Mouse (Mus musculus) spleen, adult 12 weeks (tissue): ENCODE results near the gene Mfsd4a.

Source experiments
- DNase-seq: peaks from one replicate; pipeline ENCODE4 v3.0.0; 2022; ENCODE audit warnings: low spot score

The Mfsd4a gene

DNA sequence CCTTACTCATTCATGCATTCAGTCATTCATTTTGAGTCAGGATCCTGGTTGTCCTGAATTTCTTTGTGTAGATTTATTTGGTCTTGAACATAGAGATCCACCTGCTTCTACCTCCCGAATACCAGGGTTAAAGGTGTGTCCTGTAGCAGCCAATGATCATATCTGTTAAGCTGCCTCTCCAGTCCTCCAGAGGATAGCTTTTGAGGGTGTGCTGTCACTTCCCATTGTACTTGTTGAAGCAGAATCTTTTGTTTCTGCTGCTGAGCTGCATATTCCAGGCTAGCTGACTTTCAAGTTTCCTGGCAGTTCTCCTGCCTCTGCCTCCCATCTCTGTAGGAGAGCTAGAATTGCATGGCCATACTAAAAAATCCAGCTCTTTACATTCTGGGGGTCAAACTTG, 51.2 kb downstream of the Mfsd4a start:
- no peak for DNase-seq

DNA sequence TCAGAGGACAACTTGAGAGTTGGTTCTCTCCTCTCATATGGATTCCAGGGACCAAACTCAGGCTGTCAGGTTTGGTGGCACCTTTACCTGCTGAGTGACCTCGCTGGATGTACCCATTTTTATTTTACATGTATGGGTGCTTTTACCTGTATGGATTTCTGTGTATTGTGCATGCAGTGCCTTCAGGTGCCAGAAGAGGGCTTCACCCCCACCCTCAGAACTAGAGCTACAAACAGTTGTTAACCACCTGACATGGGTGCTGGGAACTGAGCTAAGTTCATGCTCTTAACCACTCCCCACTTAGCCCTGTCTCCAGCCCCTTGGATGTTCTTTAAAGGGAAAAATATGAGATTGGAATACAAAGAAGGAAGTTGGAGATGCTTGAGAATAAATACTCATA, 53.1 kb downstream of the Mfsd4a start:
- DNase-seq: no peak

DNA sequence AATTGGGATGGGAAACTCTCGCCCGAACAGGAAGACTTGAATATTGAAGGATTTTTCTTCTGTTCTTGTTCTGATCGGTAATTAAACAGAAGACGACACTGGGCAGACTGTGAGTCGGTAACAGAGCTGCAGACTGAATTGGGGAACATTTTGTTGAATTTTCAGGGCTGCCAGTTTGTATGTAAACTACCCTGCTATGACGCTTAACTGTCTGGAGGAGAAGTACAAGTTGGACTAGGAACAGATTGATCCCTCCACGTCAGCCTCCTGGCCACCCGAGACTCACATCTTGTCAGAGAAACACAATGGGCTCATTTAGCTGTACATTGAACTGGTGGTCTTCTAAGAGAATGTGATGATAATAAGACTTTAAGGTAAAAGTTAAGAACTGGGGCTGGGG, 55.0 kb downstream of the Mfsd4a start:
- no peak for DNase-seq

DNA sequence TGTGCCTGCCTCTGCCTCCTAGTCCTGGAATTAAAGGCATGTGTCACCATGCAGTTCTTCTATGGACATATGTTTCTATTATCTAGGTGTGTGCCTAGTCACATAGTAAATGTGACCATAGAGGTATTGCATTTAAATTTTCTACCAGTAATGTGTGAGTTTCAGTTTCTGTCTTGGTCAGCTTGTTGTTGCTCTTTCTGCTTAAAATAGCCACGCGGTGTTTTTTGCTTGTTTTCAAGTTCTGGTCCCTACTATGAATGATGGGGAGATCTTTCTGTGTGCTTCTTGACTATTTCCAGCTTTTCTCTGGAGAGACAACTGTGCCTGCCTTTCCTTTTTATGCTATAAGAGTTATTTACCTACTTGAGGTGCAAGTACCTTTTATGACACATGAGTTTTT, 56.1 kb downstream of the Mfsd4a start:
- DNase-seq: no peak

DNA sequence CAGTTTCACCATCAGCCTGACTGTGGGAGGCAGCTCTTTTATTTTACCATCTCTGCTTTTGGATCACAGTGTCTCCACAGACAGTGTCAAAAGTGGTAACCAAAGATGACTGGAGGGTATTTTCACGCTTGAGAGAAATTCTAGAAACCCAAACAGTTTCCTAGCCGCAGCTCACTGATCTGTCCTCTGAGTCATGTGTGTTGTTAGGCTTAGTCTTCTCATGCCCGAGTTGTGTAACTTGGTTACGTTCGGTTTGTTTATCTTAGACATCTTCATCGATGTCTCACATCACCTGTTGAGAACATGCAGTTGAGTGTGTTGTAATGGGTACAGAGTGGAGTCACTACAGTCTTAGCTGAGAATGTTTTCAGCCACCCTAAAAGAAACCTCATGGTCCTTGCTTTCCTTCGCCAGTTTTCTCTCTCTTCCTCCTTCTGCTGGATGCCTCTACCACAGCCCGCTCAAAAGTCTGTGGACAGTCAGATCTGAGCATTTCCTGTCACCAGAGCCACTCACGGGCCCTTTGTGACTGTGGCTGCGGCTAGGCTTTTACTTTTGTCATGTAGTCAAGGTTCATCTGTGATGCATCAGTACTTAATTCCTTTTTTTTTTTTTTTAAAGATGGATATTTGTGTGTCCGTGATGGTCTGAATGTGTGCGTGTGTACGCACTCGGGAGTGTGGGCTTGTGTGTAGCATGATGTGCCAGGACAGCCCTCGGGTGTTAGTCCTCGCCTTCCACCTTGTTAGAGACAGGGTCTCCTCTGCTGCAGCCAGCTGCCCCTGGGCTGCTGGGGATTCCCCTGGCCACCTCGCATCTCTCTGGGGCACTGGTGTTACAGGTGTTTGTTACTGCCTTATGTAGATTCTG, 57.0 kb downstream of the Mfsd4a start:
- peak; percentile 34 for DNase-seq

DNA sequence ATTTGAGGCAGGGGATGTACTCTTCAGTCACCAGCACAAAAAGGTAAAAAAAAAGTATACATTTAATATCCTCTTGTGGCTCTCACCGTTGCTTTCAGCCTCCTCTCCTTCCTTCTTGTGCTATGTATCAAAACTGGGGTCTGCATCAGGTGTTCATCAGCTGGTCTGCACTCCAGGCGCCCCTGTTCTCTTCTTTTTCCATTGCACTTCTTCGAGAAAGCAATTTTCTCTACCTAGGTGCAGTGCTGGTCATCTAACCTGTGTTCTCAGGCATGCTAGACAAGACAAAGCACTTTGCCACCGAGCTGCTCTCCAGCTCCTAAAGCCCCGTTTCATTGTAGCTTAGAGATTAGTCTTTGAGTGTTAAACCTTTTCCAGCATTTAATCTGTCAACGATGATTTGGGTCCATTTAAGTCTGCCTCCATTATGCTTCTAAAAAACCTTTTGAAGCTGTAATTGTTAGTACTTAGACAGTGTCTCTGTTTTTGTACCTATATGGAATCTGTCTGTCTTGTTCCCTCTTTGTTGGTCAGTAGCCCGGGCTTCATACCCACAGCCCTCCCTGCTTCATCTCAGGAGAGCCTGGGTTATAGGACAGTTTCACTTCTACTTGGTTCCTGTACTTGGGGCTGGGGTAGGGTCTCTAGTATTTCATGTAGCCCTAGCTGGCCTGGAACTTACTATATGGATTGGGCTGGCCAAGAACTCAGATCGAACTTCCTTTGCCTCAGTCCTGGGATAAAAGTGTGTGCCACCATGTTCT, 58.8 kb downstream of the Mfsd4a start:
- DNase-seq: no peak

DNA sequence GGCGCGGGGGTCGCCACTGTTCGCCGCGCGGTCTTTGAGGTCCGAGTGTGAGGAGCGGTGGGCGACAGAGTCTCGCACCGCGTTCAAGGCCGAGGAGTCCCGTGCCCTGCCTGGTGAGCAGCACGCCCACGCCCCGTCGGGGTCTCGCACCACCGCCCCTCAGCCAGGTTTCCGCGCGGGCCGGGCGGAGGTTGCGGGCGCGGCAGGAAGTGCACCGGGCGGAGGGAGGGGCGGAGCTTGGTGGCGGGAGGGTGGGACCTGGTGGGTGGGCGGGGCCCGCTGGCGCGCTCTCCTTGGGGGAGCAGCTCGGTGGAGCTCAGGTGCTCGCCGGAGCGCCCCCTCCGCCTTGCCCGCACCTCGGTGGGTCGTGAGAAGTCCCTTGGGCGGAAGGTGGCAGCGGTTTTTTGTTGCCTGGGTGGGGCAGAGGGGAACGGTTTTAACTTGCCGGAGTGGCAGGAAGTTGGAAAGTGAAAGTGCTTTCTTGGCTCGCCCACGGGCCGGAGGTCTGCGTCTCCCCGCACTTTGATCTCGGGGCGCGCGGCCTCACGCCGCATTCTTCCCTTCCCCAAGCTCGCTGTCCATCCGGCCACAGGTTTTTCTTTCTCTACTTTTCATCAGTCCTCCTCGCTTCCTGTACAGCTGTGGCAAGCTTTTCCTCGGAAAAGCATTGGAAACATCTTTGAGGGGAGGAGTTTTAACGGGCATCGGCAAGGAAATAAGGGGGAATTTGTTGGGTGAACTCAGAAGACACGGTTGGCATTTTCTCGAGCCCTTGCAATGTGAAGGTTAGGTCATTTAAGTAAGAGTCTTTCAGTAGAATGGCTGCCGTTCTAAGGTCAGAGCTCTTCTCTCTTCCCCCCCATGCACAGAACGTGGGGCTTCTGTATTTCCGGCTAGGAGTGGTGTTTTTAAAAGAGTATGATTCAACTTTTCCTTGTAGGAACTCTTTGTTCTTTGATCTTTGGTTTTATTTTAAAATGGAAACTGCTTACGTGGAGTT, 59.7 kb downstream of the Mfsd4a start:
- peak; percentile 83 for DNase-seq

DNA sequence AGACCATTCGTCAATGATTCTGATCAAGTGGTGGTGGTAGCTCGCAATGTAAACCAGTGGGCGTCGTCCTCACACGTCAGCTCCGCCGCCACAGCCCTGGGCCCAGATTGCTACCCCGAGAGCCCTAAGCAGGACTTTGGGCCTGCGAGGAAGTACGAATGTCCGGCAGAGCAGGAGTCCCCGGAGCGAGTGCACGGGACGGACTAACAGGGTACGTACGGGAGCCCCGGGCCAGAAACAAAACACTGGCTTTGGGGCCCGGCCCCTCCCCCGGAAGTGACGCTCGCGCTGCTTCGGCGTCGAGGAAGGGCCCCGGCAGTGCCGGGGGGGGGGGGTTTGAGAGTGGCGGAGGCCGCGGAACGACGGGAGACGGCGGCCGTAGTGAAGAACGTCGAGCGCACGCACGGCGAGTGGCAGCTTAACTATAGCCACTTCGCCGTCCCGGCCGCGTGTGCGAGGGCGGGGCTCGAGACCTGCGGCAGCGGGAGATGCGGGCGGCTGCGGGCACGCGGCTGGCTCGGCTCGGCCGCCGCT, 60.5 kb downstream of the Mfsd4a start, which contains the start of gene Elk4:
Gene Elk4 (plus strand): TSS at position 326 of the 534 bp plus-strand sequence.
- peak; percentile 81 for DNase-seq

DNA sequence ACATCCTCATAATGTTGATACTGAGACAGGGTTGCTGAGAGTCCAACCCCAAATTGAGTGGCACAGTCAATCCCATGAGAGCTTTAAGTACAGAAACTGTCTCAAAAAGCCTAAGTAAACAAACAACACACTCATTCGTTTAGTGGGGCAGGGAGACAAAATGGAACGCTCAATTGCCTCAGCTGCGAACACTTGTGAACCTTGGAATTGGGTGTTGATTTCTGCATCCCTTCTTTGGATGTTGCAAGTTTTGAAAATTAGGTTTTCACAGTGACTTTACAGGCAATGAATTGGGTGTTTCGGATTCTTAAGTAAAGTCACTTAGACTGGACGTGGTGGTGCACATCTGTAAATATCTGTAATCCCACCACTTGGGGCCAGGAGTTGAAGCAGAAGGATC, 61.1 kb downstream of the Mfsd4a start:
- DNase-seq: no peak

DNA sequence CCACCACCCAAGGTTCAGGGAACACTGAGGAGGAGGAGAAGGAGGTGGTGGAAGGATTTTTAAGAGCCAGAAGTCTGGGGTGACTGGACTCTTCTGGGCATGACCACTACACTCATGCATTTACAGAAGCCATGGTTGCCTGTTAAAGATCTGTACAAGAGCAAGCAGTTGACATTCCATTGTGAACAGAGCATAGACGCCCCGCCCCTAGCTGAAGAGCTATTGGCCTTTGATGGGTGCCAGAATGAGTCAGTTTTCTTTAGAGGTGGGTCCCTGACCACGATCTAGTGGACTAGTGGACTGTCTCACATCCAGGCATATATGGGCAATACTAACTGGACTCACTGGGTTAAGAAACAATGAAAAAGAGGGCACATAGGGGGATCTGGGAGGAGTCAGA, 61.8 kb downstream of the Mfsd4a start:
- DNase-seq: no peak

DNA sequence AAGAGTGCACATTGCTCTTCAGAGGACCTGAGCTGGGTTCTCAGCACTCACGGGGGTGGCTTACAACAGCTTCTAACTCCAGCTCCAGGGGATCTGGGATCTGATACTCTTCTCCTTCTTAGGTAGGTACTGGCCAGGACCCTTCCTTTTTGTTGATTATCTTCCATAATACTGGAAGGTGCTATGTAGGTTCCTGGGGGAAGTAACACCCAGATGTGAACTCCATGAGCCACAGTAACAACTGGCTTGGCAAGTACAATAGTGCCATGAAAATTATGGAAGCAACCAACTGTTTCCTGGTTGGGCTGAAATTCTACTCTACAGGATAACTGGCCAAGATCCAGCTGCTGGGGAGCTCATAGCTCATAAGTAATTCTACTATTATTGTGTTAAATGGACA, 62.4 kb downstream of the Mfsd4a start:
- no peak for DNase-seq

DNA sequence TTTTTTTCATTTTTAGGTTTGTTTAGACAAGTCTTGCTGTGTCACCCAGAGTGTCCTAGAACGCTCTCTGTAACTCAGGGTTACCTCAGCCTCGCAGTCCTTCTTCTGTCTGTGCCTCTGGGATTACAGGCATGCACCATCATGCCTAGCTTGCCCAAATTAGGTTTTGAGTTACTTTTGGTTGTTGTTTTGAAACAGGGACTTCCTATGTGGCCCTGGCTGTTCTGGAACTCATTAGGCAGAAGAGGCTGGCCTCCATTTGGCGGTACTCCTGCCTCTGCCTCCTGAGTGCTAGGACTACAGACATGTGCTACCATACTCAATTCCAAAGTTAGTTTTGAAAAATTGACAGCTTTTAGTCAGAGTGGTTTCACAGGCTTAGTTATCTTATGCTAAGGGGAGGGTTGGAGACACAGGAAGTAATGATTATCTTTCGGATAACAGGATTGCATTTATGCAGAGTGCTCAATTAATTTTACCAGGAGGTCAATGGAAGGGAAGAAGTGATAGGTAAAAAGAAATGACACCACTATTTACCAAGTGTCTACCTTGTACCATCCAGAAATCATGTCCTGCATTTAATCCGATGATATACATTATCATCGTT, 63.2 kb downstream of the Mfsd4a start:
- no peak for DNase-seq

DNA sequence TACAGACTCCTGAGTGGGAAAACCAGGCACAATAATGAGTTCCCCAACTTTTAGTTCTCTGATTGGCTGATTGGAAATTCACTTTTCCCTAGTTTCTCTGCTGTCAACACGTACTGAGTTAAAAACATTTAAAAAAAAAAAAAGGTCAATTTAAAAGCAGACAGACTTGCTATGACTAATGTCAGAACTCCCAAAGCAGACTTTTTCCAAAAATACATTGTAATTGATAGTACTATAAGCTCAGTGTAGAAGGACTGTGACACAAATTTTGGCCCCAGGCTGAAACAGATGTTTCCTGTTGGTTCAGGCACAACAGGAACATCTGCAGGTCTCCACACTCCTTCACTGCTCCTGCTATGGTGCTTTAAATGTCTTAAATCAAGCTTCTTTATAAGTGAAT, 64.0 kb downstream of the Mfsd4a start:
- no peak for DNase-seq

DNA sequence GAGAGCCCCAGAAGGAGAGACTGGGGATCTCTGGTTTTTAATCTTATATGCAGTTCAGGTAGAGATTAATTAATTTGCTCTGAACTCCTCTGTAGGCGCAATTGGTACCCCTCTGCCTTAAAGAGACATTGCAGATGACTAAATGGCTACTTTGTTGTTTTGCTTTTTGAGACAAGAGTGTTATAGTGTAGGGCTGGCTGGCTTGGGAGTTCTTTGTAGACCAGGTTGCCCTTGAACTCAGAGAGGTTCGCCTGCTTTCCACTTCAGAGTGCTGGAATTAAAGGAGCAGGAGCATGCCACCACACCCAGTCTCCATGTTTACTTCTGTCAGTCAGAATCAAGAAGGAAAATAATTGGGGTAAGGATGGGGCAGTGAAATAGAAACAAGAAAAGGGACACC, 64.8 kb downstream of the Mfsd4a start:
- DNase-seq: no peak

DNA sequence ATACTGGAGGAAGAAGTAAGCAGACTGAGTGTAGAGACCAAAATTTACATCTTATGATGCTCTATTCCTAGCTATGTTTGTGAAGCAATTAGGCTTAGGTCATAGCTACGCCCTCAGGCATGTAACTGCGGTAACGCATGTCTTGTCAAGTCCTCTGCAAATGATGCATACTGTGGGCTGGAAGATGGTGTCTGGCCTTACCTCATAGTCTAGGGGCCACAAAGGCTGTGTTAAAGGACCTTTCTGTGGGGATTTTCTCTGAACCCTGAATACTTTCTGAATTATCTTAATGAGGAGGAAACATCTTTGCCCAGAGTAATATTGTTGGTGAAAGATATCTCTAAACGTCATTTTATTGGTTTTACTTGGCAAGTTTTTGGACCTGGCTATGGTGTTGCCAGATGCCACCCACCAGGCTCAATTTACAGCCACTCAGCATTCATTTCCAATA, 66.0 kb downstream of the Mfsd4a start:
- no peak for DNase-seq

DNA sequence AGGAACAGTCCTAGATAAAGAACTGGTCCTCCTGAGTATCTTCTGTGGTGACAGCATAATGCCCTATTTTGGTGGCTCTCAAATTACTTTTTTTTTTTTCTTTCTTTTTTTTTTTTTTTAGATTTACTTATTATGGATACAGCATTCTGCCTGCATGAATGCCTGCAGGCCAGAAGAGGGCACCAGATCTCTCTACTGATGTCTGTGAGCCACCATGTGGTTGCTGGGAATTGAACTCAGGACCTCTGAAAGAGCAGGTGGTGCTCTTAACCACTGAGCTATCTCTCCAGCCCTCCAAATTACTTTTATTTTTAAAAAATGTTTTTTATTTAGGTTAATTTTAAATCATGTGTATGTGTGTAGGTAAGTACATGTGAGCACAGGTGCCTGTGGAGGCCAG, 67.4 kb downstream of the Mfsd4a start:
- no peak for DNase-seq

DNA sequence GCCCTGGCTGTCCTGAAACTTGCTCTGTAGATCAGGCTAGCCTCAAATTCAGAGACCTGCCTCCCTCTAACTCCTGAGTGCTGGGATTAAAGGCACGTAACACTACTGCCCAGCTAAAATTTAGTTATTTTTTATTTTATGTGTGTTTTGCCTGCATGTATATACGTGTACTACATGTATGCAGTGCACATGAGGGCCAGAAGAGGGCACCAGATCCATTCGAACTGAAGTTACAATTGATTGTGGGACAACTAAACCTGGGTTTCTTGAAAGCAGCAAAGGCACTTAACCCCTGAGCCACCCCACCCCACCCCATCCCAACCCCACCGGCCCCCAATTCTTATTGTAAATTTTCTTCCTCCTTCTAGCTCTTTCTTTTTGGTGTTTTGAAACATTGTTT, 72.8 kb downstream of the Mfsd4a start:
- DNase-seq: peak; percentile 42

DNA sequence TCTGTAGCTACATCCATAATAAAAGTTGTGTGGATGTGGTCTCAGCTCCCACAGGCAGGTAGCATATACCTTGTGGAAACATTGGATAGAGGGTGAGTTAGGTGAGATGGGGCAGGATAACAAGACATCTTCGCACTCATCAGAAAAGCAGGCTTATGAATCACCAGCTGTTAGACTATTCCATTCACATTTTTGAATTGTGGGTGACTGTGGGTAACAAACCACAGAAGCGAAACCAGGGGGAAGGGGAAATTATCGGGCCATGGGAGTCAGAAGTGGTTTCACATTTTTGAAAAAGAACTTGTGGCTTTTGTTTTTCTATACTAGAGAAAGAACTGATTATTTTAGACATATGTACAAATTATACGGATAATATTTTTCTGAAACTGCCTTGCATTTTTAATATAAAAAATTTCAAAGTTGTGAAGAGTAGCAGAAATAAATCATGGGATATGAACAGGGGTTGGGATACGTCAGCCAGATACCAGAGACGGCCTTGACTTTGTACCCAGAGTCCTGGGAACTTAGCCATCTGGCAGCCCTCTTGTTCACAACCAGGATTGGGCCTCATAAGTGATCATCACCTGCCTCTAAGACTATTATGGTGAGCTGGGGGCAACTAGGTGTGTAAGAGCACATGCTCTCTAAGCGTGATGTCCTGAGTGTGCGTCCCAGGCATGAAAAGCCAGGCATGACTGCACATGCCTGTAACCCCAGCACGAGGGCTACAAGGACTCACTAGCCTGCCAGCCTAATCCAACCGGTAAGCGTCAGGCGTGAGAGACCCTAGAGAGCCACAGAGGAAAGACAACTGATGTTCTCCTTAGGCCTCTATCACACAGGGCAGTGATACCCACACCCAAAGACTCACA, 74.5 kb downstream of the Mfsd4a start:
- DNase-seq: no peak

DNA sequence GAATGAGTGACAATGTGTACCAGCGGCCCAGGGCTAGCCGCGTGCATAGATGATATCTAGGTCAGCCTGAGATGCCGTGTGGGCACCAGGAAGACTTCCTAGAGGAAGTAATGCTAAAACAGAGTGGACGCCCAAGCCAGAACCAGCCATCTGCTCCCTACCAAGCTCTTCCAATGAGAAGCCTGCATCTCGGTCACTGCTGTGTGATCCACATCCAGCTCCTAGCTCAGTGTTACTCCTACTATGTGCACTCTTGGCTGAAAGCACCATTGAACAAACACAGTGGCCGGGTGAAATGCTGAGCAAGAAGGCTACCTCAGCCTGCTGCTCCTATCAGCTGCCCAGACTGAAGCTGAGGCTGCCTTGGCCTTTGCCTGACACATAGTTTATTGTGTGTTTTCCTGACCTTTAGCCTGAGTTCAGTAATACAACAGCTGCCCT, 75.3 kb downstream of the Mfsd4a start:
- DNase-seq: no peak

DNA sequence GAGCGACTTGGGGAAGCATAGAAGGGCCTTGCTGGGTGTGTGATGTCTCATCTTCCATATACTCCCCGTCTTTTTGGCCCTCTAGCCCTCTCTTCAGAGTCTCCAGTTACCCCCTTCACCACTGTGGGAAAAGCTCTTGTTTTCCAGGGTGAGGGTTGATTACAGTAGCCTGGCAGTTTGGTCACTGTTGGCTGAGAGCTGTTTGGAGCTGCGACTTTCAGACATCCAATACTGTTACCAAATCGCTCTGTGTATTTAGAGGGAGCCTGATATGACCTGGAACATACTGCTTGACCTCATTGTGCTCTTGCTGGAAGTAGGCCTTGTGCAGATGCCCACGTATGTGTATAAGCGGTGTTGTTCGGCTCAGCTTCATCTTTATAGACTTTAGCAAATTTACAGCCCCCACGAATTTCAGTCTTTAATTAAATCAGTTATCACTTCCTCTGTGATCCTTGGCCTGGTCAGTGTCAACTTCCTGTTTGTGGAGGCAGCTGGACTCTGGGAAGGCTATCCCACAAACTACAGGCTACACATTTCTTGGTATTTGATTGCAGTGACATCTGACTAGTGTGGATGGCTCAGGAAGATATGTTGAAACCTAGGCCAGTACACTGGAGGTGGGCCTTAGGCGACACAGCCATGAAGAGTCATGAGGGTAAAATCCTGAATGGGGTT, 77.6 kb downstream of the Mfsd4a start:
- no peak for DNase-seq
